Mouse (Mus musculus): ENCODE measurements around the gene Xaf1.

DNA sequence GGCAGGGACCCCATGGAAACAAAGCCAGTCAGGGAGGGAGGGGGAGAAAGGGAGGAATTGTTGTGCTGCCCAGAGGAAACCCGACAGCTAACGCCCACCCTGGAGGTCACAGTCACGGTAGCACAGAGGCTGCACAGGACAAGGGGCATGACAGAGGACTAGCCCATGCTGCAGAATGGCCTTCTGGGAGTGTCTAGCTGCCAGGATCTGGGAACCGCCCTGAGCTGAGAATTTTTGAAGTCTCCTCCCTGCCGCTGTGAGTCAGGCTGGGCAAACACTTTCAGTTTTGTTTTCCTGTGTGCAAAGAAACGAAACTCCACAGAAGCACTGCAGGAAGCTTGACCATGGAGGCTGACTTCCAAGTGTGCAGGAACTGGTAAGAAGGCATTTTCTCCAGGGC is at the start of gene Xaf1:
- TF ChIP-seq CTCF (IDR thresholded peaks at IDR 0.05; ENCODE audit: control insufficient read depth, insufficient read depth, insufficient read length): no peak
- TF ChIP-seq MYOG (IDR thresholded peaks at IDR 0.05; ENCODE audit: control insufficient read depth, extremely low read depth, insufficient read length): no peak
- no peak for TF ChIP-seq USF1 (IDR thresholded peaks at IDR 0.05; ENCODE audit: low read depth)
- TF ChIP-seq MAX (IDR thresholded peaks at IDR 0.05): no peak
- no peak for TF ChIP-seq CEBPB (IDR thresholded peaks at IDR 0.05; ENCODE audit: low read depth)
- TF ChIP-seq MYOD1 (IDR thresholded peaks at IDR 0.05; ENCODE audit: control insufficient read depth, insufficient read length, low read depth): no peak
